Mouse (Mus musculus) stomach, embryonic 14.5 days (tissue): ENCODE measurements at regions not wholly inside any gene's neighbourhood (a gene's known extent, or its start where the extent isn't known, plus 50 kb on each side); places are given as distances from the start of the nearest gene placed in this dataset.

Experiments used
- ATAC-seq: fragments of 200-750 bp; cut with Nextera tagmentation; 2 replicates; pipeline ENCODE4 v1.8.0; 2017; ENCODE audit warnings: low read depth, moderate TSS enrichment; ENCODE audit not compliant: insufficient number of reproducible peaks, insufficient read depth, low FRiP score
- H3K27ac ChIP-seq: fragments of 300-500 bp; sonication (generic); 2 replicates; pipeline ENCODE4 v1.5.1; 2014; ENCODE audit warnings: mild to moderate bottlenecking, low read length, moderate library complexity, mixed read lengths
- H3K27me3 ChIP-seq: fragments of 300-500 bp; sonication (generic); 2 replicates; pipeline ENCODE4 v1.6.1; 2014; ENCODE audit warnings: low read length, control low read depth, mixed read lengths; ENCODE audit not compliant: control insufficient read depth, insufficient read depth
- H3K36me3 ChIP-seq: fragments of 300-500 bp; sonication (generic); 2 replicates; pipeline ENCODE4 v1.6.1; 2014; ENCODE audit warnings: mild to moderate bottlenecking, control low read depth, low read length, moderate library complexity, mixed read lengths; ENCODE audit not compliant: control insufficient read depth, insufficient read depth
- H3K4me1 ChIP-seq: fragments of 300-500 bp; sonication (generic); 2 replicates; pipeline ENCODE4 v1.6.1; 2014; ENCODE audit warnings: low read length, control low read depth, mixed read lengths; ENCODE audit not compliant: control insufficient read depth, insufficient read depth
- H3K4me2 ChIP-seq: fragments of 300-500 bp; sonication (generic); replicated peaks from 2 replicates; pipeline ENCODE4 v1.6.1; 2014; ENCODE audit warnings: low read depth, low read length, control low read depth
- H3K4me3 ChIP-seq: fragments of 300-500 bp; sonication (generic); 2 replicates; pipeline ENCODE4 v1.5.1; 2014; ENCODE audit warnings: low read depth, low read length, control low read depth
- H3K9ac ChIP-seq: fragments of 300-500 bp; sonication (generic); replicated peaks from 2 replicates; pipeline ENCODE4 v1.6.1; 2014; ENCODE audit warnings: low read depth, mild to moderate bottlenecking, control low read depth, low read length, moderate library complexity, mixed read lengths
- H3K9me3 ChIP-seq: fragments of 300-500 bp; sonication (generic); 2 replicates; pipeline ENCODE4 v1.6.1; 2016; ENCODE audit warnings: low read depth, low read length, control low read depth; ENCODE audit not compliant: control insufficient read depth
- WGBS: fragments of 180-500 bp; shearing (Covaris S2); extraction: QIAGEN DNeasy Blood & Tissue Kit; methylation state at CpG from one replicate; pipeline ENCODE4 v1.1.7; 2014; 5-methylcytosine and 5-hydroxymethylcytosine counted together

GRCm38 (mm10) chr9:87431523-87431922, 176.2 kb upstream of the Cep162 start:
- no peak overlapping the region for H3K9ac ChIP-seq
- no peaks in the 10 kb centered on the region for H3K36me3 ChIP-seq
- ATAC-seq, result no peak
- H3K4me3 ChIP-seq, result no peak overlapping the region
- no peaks in the 10 kb centered on the region for H3K27me3 ChIP-seq
- H3K4me2 ChIP-seq, result no peak overlapping the region
- no peaks in the 10 kb centered on the region for H3K4me1 ChIP-seq
- 39% methylated on average over 7 of the region's 7 CpGs for WGBS
- H3K27ac ChIP-seq, result no peak overlapping the region
- no peaks in the 10 kb centered on the region for H3K9me3 ChIP-seq

GRCm38 (mm10) chr9:87425201-87425600, 169.9 kb upstream of the Cep162 start:
- Histone ChIP-seq H3K27me3 (no peaks in the 10 kb centered on the region), H3K36me3 (no peaks in the 10 kb centered on the region), H3K9me3 (no peaks in the 10 kb centered on the region), H3K9ac (no peak overlapping the region), H3K4me1 (no peaks in the 10 kb centered on the region), H3K27ac (no peak overlapping the region), H3K4me3 (no peak overlapping the region), H3K4me2 (no peak overlapping the region)
- WGBS, result 53% methylated on average over 4 of the region's 4 CpGs
- no peak for ATAC-seq

GRCm38 (mm10) chr9:87421175-87421574, 165.8 kb upstream of the Cep162 start:
- no peaks in the 10 kb centered on the region for H3K36me3 ChIP-seq
- H3K4me3 ChIP-seq, result no peak overlapping the region
- 48% methylated on average over 8 of the region's 8 CpGs for WGBS
- no peak overlapping the region for H3K9ac ChIP-seq
- H3K9me3 ChIP-seq, result no peaks in the 10 kb centered on the region
- no peak overlapping the region for H3K4me2 ChIP-seq
- no peaks in the 10 kb centered on the region for H3K27me3 ChIP-seq
- H3K4me1 ChIP-seq, result no peaks in the 10 kb centered on the region
- no peak overlapping the region for H3K27ac ChIP-seq
- no peak for ATAC-seq

- no peaks in the 10 kb centered on the region for H3K27me3 ChIP-seq
Measured at GRCm38 (mm10) chr9:87419376-87419775, 164.0 kb upstream of the Cep162 start.

GRCm38 (mm10) chr9:87412894-87413293, 157.6 kb upstream of the Cep162 start:
- WGBS, result 35% methylated on average over 9 of the region's 9 CpGs
- no peak overlapping the region for H3K9ac ChIP-seq
- no peak overlapping the region for H3K4me3 ChIP-seq
- H3K27me3 ChIP-seq, result no peaks in the 10 kb centered on the region
- no peak overlapping the region for H3K27ac ChIP-seq
- H3K4me2 ChIP-seq, result no peak overlapping the region
- no peaks in the 10 kb centered on the region for H3K4me1 ChIP-seq
- H3K9me3 ChIP-seq, result no peaks in the 10 kb centered on the region
- ATAC-seq, result no peak
- no peaks in the 10 kb centered on the region for H3K36me3 ChIP-seq

More at GRCm38 (mm10) chr9:87419376-87419775, 164.0 kb upstream of the Cep162 start:
- H3K4me3 ChIP-seq, result no peak overlapping the region
- H3K4me2 ChIP-seq, result no peak overlapping the region
- 9% methylated on average over 12 of the region's 12 CpGs for WGBS
- H3K36me3 ChIP-seq, result no peaks in the 10 kb centered on the region
- H3K27ac ChIP-seq, result no peak overlapping the region
- no peak for ATAC-seq
- H3K4me1 ChIP-seq, result no peaks in the 10 kb centered on the region
- no peak overlapping the region for H3K9ac ChIP-seq
- no peaks in the 10 kb centered on the region for H3K9me3 ChIP-seq

- H3K4me1 ChIP-seq, result no peaks in the 10 kb centered on the region
- H3K4me2 ChIP-seq, result no peak overlapping the region
- H3K27me3 ChIP-seq, result no peaks in the 10 kb centered on the region
- H3K27ac ChIP-seq, result no peak overlapping the region
- no peak overlapping the region for H3K4me3 ChIP-seq
- no peaks in the 10 kb centered on the region for H3K36me3 ChIP-seq
- no peak overlapping the region for H3K9ac ChIP-seq
- WGBS, result 84% methylated on average over 7 of the region's 7 CpGs
- ATAC-seq, result no peak
- no peaks in the 10 kb centered on the region for H3K9me3 ChIP-seq
Measured at GRCm38 (mm10) chr9:87411044-87411443, 155.7 kb upstream of the Cep162 start.

GRCm38 (mm10) chr9:87409736-87410135, 154.4 kb upstream of the Cep162 start:
- Histone ChIP-seq H3K27ac (no peak overlapping the region), H3K36me3 (no peaks in the 10 kb centered on the region), H3K4me2 (no peak overlapping the region), H3K9ac (no peak overlapping the region), H3K4me1 (no peaks in the 10 kb centered on the region), H3K27me3 (no peaks in the 10 kb centered on the region), H3K9me3 (no peaks in the 10 kb centered on the region), H3K4me3 (no peak overlapping the region)
- ATAC-seq, result no peak
- 90% methylated on average over 3 of the region's 3 CpGs for WGBS

GRCm38 (mm10) chr9:87408805-87409204, 153.5 kb upstream of the Cep162 start:
- Histone ChIP-seq H3K4me3 (no peak overlapping the region), H3K36me3 (no peaks in the 10 kb centered on the region), H3K27me3 (no peaks in the 10 kb centered on the region), H3K27ac (no peak overlapping the region), H3K9me3 (no peaks in the 10 kb centered on the region), H3K4me1 (no peaks in the 10 kb centered on the region), H3K4me2 (no peak overlapping the region), H3K9ac (no peak overlapping the region)
- WGBS, result 84% methylated on average over 8 of the region's 8 CpGs
- ATAC-seq, result no peak

- Histone ChIP-seq H3K4me2 (no peak overlapping the region), H3K27me3 (no peaks in the 10 kb centered on the region), H3K36me3 (no peaks in the 10 kb centered on the region), H3K4me3 (no peak overlapping the region), H3K9me3 (no peaks in the 10 kb centered on the region), H3K9ac (no peak overlapping the region), H3K4me1 (no peaks in the 10 kb centered on the region), H3K27ac (no peak overlapping the region)
- WGBS, result 69% methylated on average over 12 of the region's 12 CpGs
- no peak for ATAC-seq
Measured at GRCm38 (mm10) chr9:87406476-87406875, 151.1 kb upstream of the Cep162 start.
